Mouse (Mus musculus): Measurements from ENCODE around the gene Mllt6. TPM values are rescaled to one million over a fixed set of nuclear protein-coding genes. Genes with fewer than 3 reads are reported as not detected.
A peak's percentile ranks its signal among the peaks of the same experiment; 100 is the strongest.
"Not testable (repeated sequence)": the region's sequence is repeated elsewhere in the genome, so short reads cannot be mapped to it uniquely, and the experiment has no call there.

Gene Mllt6
- polyA plus RNA-seq, 2 experiments, result 0.22 to 1.0 TPM

DNA sequence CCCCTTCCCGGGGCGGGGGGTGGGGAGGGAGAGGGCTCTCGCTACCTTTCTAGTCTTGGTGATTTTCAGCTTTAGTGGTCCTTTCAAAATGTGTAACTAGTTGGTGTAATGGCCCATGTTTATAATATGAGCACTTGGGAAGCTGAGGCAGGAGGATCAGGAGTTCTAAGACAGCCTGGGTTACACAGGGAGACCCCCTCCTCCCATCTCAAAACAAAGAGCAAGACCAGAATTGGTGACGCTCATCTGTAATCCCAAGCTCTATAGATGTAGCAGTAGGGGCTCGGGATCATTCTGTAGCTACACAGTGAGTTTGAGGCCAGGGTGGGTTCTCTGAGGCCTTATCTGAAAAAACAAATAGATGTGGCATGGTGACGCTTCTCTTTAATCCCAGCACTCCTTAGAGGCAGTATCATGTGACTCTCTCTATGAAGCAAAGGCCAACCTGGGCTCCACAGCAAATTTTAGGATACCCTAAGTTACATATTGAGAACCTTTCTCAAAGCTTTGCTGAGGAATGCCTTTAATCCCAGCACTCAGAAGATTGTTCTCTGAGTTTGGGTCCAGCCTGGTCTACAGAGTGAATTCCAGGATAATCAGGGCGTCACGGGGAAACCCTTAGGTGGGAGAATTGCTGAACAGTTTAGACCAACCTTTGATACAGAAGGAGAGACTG lies 19.7 kb upstream of the Mllt6 start:
- Histone ChIP-seq H3K27ac (no peak overlapping the region), H3K4me3 (ENCODE audit: insufficient read depth in 1 of 2, low read depth in 2 of 2, low read length in 2 of 2) (no peak overlapping the region), H3K4me2 (ENCODE audit: low read depth) (no peak overlapping the region), H3K27me3 (ENCODE audit: control insufficient read depth, insufficient read depth, low read length) (no peaks in the 10 kb centered on the region), H3K9ac (replicated peaks) (no peak overlapping the region), H3K36me3 (replicated peaks; ENCODE audit: control insufficient read depth, insufficient read depth, low read depth) (no peaks in the 10 kb centered on the region), H3K4me1 (replicated peaks; ENCODE audit: control insufficient read depth in 2 of 2, insufficient read depth in 2 of 2, low read length in 1 of 2) (no peaks in the 10 kb centered on the region), H3K9me3 (ENCODE audit: control insufficient read depth, low read length) (no peaks in the 10 kb centered on the region)
- TF ChIP-seq EP300 (IDR thresholded peaks at IDR 0.05; ENCODE audit: low read depth), result no peak
- no peak for TF ChIP-seq CTCF (IDR thresholded peaks at IDR 0.05; ENCODE audit: low read depth)
- ATAC-seq (ENCODE audit: insufficient read depth), result no peak
- no peak for DNase-seq (ENCODE audit: low read depth in 3 of 3, low spot score in 3 of 3)
- 53% methylated on average over 8 of the region's 8 CpGs for WGBS (ENCODE audit: insufficient replicate concordance)

DNA sequence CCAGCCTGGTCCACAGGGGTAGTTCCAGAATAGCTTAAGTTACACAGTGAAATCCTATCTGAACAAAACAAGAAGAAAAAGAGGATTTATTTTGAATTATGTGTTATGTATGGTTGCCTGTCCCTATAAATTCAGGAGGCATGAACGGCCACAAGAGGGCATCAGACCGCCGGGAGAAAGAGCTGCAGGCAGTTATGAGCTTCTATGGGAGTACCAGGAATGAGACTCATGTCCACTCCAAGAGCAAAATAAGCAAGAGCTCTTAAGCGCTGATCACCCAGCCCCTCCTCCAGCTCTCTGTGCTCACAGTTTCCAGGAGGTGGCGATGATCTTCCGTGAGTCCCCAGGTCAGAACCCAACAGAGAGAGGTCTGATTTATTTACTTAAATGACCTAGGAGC lies 18.4 kb upstream of the Mllt6 start:
- no peaks in the 10 kb centered on the region for H3K9me3 ChIP-seq (ENCODE audit: control insufficient read depth, low read length)
- ATAC-seq (ENCODE audit: insufficient read depth), result no peak
- no peak for DNase-seq (ENCODE audit: low read depth in 3 of 3, low spot score in 3 of 3)
- H3K36me3 ChIP-seq (replicated peaks; ENCODE audit: control insufficient read depth, insufficient read depth, low read depth), result no peaks in the 10 kb centered on the region
- no peaks in the 10 kb centered on the region for H3K27me3 ChIP-seq (ENCODE audit: control insufficient read depth, insufficient read depth, low read length)
- 5% methylated on average over 6 of the region's 6 CpGs for WGBS (ENCODE audit: insufficient replicate concordance)
- H3K9ac ChIP-seq (replicated peaks), result no peak overlapping the region
- no peaks in the 10 kb centered on the region for H3K4me1 ChIP-seq (replicated peaks; ENCODE audit: control insufficient read depth in 2 of 2, insufficient read depth in 2 of 2, low read length in 1 of 2)
- no peak for TF ChIP-seq EP300 (IDR thresholded peaks at IDR 0.05; ENCODE audit: low read depth)
- TF ChIP-seq CTCF (IDR thresholded peaks at IDR 0.05; ENCODE audit: low read depth), result peak; percentile 70
- H3K4me2 ChIP-seq (ENCODE audit: low read depth), result no peak overlapping the region
- no peak overlapping the region for H3K27ac ChIP-seq
- H3K4me3 ChIP-seq (ENCODE audit: insufficient read depth in 1 of 2, low read depth in 2 of 2, low read length in 2 of 2), result no peak overlapping the region

DNA sequence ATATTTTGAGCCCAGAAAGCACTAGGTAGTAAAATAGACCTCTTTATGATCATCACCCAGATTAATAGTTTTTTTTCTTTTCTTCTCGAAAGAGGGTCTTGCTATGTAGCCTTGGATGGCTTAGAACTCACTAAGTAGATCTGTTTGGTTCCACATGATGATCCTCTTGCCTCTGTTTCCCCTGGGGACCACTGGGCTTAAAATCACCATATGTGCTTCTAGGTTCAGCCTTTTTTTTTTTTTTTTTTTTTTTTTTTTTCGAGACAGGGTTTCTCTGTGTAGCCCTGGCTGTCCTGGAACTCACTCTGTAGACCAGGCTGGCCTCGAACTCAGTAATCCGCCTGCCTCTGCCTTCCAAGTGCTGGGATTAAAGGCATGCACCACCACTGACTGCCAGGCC lies 14.7 kb upstream of the Mllt6 start:
- H3K4me3 ChIP-seq (ENCODE audit: insufficient read depth in 1 of 2, low read depth in 2 of 2, low read length in 2 of 2); H3K4me2 ChIP-seq (ENCODE audit: low read depth); H3K36me3 ChIP-seq (replicated peaks; ENCODE audit: control insufficient read depth, insufficient read depth, low read depth); H3K27ac ChIP-seq; H3K9ac ChIP-seq (replicated peaks); H3K27me3 ChIP-seq (ENCODE audit: control insufficient read depth, insufficient read depth, low read length); ATAC-seq (ENCODE audit: insufficient read depth); H3K9me3 ChIP-seq (ENCODE audit: control insufficient read depth, low read length); DNase-seq (ENCODE audit: low read depth in 3 of 3, low spot score in 3 of 3); H3K4me1 ChIP-seq (replicated peaks; ENCODE audit: control insufficient read depth in 2 of 2, insufficient read depth in 2 of 2, low read length in 1 of 2): not testable (repeated sequence)
- WGBS (ENCODE audit: insufficient replicate concordance), result 45% methylated on average over 4 of the region's 4 CpGs

DNA sequence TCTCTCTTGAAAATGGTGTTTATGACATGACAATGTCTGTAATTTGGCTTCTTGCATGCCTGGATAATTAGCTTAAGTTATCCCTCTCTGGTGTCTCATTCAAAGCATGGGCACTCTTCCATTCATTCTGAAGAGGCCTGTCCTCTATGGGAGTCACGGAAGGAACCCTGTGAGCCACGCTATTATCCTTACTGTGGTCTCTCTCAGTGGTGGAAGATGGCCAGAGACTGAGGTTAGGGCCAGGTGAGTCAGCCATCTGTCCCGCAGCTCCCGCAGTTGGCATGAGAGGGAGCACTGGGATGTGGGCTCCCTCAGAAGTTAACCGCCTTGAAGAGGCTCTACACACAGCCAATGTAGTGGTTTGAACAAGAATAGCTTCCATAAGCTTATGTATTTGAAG lies 12.9 kb upstream of the Mllt6 start:
- Histone ChIP-seq H3K9ac (replicated peaks) (no peak overlapping the region), H3K9me3 (ENCODE audit: control insufficient read depth, low read length) (no peaks in the 10 kb centered on the region), H3K27me3 (ENCODE audit: control insufficient read depth, insufficient read depth, low read length) (no peaks in the 10 kb centered on the region), H3K4me1 (replicated peaks; ENCODE audit: control insufficient read depth in 2 of 2, insufficient read depth in 2 of 2, low read length in 1 of 2) (no peaks in the 10 kb centered on the region), H3K4me2 (ENCODE audit: low read depth) (no peak overlapping the region), H3K27ac (no peak overlapping the region), H3K36me3 (replicated peaks; ENCODE audit: control insufficient read depth, insufficient read depth, low read depth) (no peaks in the 10 kb centered on the region), H3K4me3 (ENCODE audit: insufficient read depth in 1 of 2, low read depth in 2 of 2, low read length in 2 of 2) (no peak overlapping the region)
- 62% methylated on average over 5 of the region's 5 CpGs for WGBS (ENCODE audit: insufficient replicate concordance)
- ATAC-seq (ENCODE audit: insufficient read depth), result no peak
- no peak for DNase-seq (ENCODE audit: low read depth in 3 of 3, low spot score in 3 of 3)
- TF ChIP-seq EP300 (IDR thresholded peaks at IDR 0.05; ENCODE audit: low read depth) (no peak), CTCF (IDR thresholded peaks at IDR 0.05; ENCODE audit: low read depth) (no peak)

DNA sequence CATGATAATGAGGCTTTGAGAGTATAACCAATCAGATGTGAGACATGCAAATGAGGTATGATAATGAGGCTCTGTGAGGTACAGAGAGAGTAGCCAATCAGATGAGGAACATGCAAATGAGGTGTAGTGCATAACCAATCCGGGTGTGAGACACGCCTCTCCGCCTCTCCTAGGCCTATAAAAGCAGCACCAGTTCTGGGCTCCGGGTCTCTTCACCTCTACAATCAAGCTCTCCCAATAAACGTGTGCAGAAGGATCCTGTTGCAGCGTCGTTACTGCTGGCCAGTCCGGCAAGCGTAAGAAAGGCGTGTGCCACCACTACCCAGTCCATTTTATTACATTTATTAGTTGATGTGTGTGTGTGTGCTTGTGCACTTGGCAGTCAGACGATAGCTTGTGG lies 9.8 kb upstream of the Mllt6 start:
- not testable (repeated sequence) for DNase-seq (ENCODE audit: low read depth in 3 of 3, low spot score in 3 of 3); H3K4me3 ChIP-seq (ENCODE audit: insufficient read depth in 1 of 2, low read depth in 2 of 2, low read length in 2 of 2); H3K9me3 ChIP-seq (ENCODE audit: control insufficient read depth, low read length); H3K36me3 ChIP-seq (replicated peaks; ENCODE audit: control insufficient read depth, insufficient read depth, low read depth); ATAC-seq (ENCODE audit: insufficient read depth); H3K27me3 ChIP-seq (ENCODE audit: control insufficient read depth, insufficient read depth, low read length); H3K9ac ChIP-seq (replicated peaks); H3K4me1 ChIP-seq (replicated peaks; ENCODE audit: control insufficient read depth in 2 of 2, insufficient read depth in 2 of 2, low read length in 1 of 2); H3K4me2 ChIP-seq (ENCODE audit: low read depth); H3K27ac ChIP-seq
- WGBS (ENCODE audit: insufficient replicate concordance), result 83% methylated on average over 11 of the region's 11 CpGs

Data from liver, embryonic 14.5 days (tissue).